Mouse (Mus musculus) spleen, adult 2 months (tissue): Measurements from ENCODE around the gene Ppm1h.

Source experiments
- CTCF ChIP-seq: fragments of 200-500 bp; IDR thresholded peaks from 2 replicates; pipeline ENCODE4 v1.5.1; 2011; ENCODE audit warnings: mild to moderate bottlenecking, inconsistent platforms; ENCODE audit not compliant: insufficient read depth, insufficient read length, insufficient replicate concordance; ENCODE audit errors: extremely low read depth
- POLR2A ChIP-seq: fragments of 200-500 bp; IDR thresholded peaks from 2 replicates; pipeline ENCODE4 v1.6.1; 2011; ENCODE audit warnings: low read depth, low read length, inconsistent platforms

DNA sequence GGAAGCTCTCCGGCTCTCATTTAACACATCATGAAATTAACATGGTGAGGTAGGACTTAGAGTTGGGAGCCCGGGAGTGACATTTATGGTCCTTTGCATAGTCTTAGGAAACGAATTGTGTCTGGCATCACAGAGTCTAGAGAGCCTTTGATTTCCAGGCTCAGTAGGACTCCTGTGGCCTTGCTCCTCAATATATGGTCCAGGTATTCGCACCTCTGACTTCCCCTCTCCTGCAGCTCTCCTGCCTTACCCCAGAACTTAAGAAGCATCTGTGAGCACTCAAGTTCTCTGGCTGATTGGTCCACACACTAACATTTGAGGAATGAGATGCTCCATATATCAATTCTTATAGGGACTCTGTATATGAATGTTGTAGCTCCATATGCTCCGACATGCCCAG is 240.2 kb downstream of the Ppm1h start:
- TF ChIP-seq CTCF: no peak
- TF ChIP-seq POLR2A: no peak
